In genomic region chr12:51882606-51883296, GRCm38 (mm10) we compare ENCODE assay signal across 9 mouse cellular contexts. TPM values are rescaled to one million over a fixed set of nuclear protein-coding genes. Genes with fewer than 3 reads are reported as not detected.
DNase-seq lines count a peak whose midpoint lies in the region; ATAC-seq and TF ChIP-seq lines count a peak whose summit lies in the region.
"Had no signal": no experiment of that assay in that cellular context is flagged by ENCODE, and none has a peak within 500 bp of the region (broad histone marks: within the 10 kb centered on the region; RNA-seq: fewer than 3 reads in every experiment).

No protein-coding gene starts in this region.

- no peak for TF ChIP-seq CTCF in layer of hippocampus, adult 2 months (conservative IDR thresholded peaks at IDR 0.05)

- no peak overlapping the region for H3K4me3 ChIP-seq in layer of hippocampus, adult 2 months
- H3K4me3 ChIP-seq: neural tube, embryonic 12.5 days had no signal

- DNase-seq in layer of hippocampus, adult 9-11 months = peak; percentile 21
- no peak for DNase-seq in layer of hippocampus, adult 2 months (ENCODE audit: low spot score in 2 of 2)
- DNase-seq in adrenal gland, adult 8-10 months = peak; percentile 73
- peak; percentile 25 for DNase-seq in liver
- peak; percentile 62 for DNase-seq in testis, postnatal 14 days (ENCODE audit: low spot score)
- no peak for DNase-seq in retina, postnatal 1 day
- no peak for DNase-seq in embryo, embryonic 10 days (ENCODE audit: low spot score)

- H3K27ac ChIP-seq in layer of hippocampus, adult 2 months = no peak overlapping the region
- H3K27ac ChIP-seq: neural tube, embryonic 12.5 days had no signal

- ATAC-seq in erythroblast, adult 5-6 weeks (replicated peaks; ENCODE audit: low FRiP score, poor library complexity, severe bottlenecking) = peak; percentile 58; the same call in 1 of the 2 replicates

RNA-seq across cellular contexts. Expression of gene Hectd1, which starts 53.4 kb away (rescaled TPM):
- 10 to 100 TPM; 84.2 to 84.3 TPM for total RNA-seq in layer of hippocampus, adult 2 months (2021)
- 100 to 1,000 TPM in 1 of 4 experiments, 10 to 100 TPM in 3; 89.8 to 101 (median 93.6) TPM for total RNA-seq in adrenal gland, adult 8-10 months (2022)
- total RNA-seq in erythroblast, adult 5-6 weeks (2015; ENCODE audit: low replicate concordance) = 251 and 276 TPM in 2 replicates
- 521 and 575 TPM in 2 replicates for total RNA-seq in erythroblast, adult 5-6 weeks (2017; ENCODE audit: low replicate concordance)

Comparison
In these comparisons a context has a peak if more than half of its experiments do, and no peak if none do; other contexts are left out.
1. DNase-seq: peak in layer of hippocampus, adult 9-11 months (single experiment), adrenal gland, adult 8-10 months (single experiment), liver (single experiment) and testis, postnatal 14 days (single experiment); none in layer of hippocampus, adult 2 months (0 of 2), retina, postnatal 1 day (single experiment) and embryo, embryonic 10 days (single experiment).